Mouse (Mus musculus) adrenal gland, postnatal 25 days (tissue): Measurements from ENCODE around the gene Prdm10. TPM values are rescaled to one million over a fixed set of nuclear protein-coding genes. Genes with fewer than 3 reads are reported as not detected.

Experiments
- DNase-seq: peaks from one replicate; pipeline ENCODE4 v3.0.0; 2021; ENCODE audit warnings: mixed read lengths
- total RNA-seq: library from RNA; stranded (reverse); gene quantifications from 2 replicates; pipeline ENCODE4 v1.2.3, GENCODE M21; 2021

The Prdm10 gene
- total RNA-seq, 1 experiment from 2014 or later, result 12.1 TPM

GRCm38 (mm10) chr9:31304358-31304757, 24.0 kb downstream of the Prdm10 start:
- DNase-seq, result no peak

GRCm38 (mm10) chr9:31305117-31305516, 24.8 kb downstream of the Prdm10 start:
- DNase-seq, result no peak

GRCm38 (mm10) chr9:31305807-31306206, 25.5 kb downstream of the Prdm10 start:
- DNase-seq, result peak; percentile 4

GRCm38 (mm10) chr9:31307232-31307631, 26.9 kb downstream of the Prdm10 start:
- DNase-seq, result no peak

- no peak for DNase-seq
These were observed 28.7 kb downstream of the Prdm10 start for GRCm38 (mm10) chr9:31309041-31309440.

- DNase-seq, result no peak
These were observed 30.3 kb downstream of the Prdm10 start for GRCm38 (mm10) chr9:31310662-31311061.

- DNase-seq, result no peak
These were observed 33.5 kb downstream of the Prdm10 start for GRCm38 (mm10) chr9:31313876-31314275.

- DNase-seq, result no peak
These were observed 35.6 kb downstream of the Prdm10 start for GRCm38 (mm10) chr9:31315983-31316382.

- DNase-seq, result no peak
These were observed 38.6 kb downstream of the Prdm10 start for GRCm38 (mm10) chr9:31318956-31319355.

GRCm38 (mm10) chr9:31320734-31321133, 40.4 kb downstream of the Prdm10 start:
- no peak for DNase-seq

- DNase-seq, result no peak
These were observed 41.2 kb downstream of the Prdm10 start for GRCm38 (mm10) chr9:31321526-31321925.

GRCm38 (mm10) chr9:31322090-31322489, 41.8 kb downstream of the Prdm10 start:
- DNase-seq, result no peak

- DNase-seq, result no peak
These were observed 50.5 kb downstream of the Prdm10 start for GRCm38 (mm10) chr9:31330816-31331215.

- no peak for DNase-seq
These were observed 50.9 kb downstream of the Prdm10 start for GRCm38 (mm10) chr9:31331246-31331645.

- no peak for DNase-seq
These were observed 51.6 kb downstream of the Prdm10 start for GRCm38 (mm10) chr9:31331906-31332305.

- DNase-seq, result no peak
These were observed 52.5 kb downstream of the Prdm10 start for GRCm38 (mm10) chr9:31332826-31333225.

GRCm38 (mm10) chr9:31334991-31335390, 54.7 kb downstream of the Prdm10 start:
- no peak for DNase-seq

- DNase-seq, result no peak
These were observed 64.0 kb downstream of the Prdm10 start for GRCm38 (mm10) chr9:31344289-31344831.

- no peak for DNase-seq
These were observed 66.3 kb downstream of the Prdm10 start for GRCm38 (mm10) chr9:31346575-31347080.

GRCm38 (mm10) chr9:31348458-31348857, 68.1 kb downstream of the Prdm10 start:
- DNase-seq, result no peak

- peak; percentile 78 for DNase-seq
These were observed 68.6 kb downstream of the Prdm10 start for GRCm38 (mm10) chr9:31348915-31349314.

- no peak for DNase-seq
These were observed 72.4 kb downstream of the Prdm10 start for GRCm38 (mm10) chr9:31352716-31353115.

GRCm38 (mm10) chr9:31353518-31353917, 73.2 kb downstream of the Prdm10 start:
- DNase-seq, result no peak

- DNase-seq, result no peak
These were observed 73.7 kb downstream of the Prdm10 start for GRCm38 (mm10) chr9:31354051-31354450.
